ENCODE assay signal across 7 mouse cellular contexts in genomic region chr15:10177083-10177482, GRCm38 (mm10). TPM values are rescaled to one million over a fixed set of nuclear protein-coding genes. Genes with fewer than 3 reads are reported as not detected.
DNase-seq lines count a peak whose midpoint lies in the region; ATAC-seq and TF ChIP-seq lines count a peak whose summit lies in the region.

Gene Prlr, plus strand, starts transcription at chr15:10177238.

- WGBS in forebrain, embryonic 13.5 days: 6% methylated on average over 9 of the region's 9 CpGs
- WGBS in liver, embryonic 13.5 days (ENCODE audit: insufficient replicate concordance): 8% methylated on average over 9 of the region's 9 CpGs

- H3K9ac ChIP-seq in ES-E14 (ENCODE audit: insufficient read depth, low read depth, low read length, poor library complexity, severe bottlenecking): peak within 1 kb of the TSS; percentile 49
- H3K9ac ChIP-seq in forebrain, embryonic 13.5 days: peak within 1 kb of the TSS; percentile 32; the same call in 1 of the 2 replicates
- no peak within 1 kb of the TSS for H3K9ac ChIP-seq in liver, embryonic 13.5 days

- intact Hi-C loops in gastrocnemius, postnatal 36 days (cut with DNase I): no loop called here

- no peak for TF ChIP-seq CTCF in E14TG2a.4 (conservative IDR thresholded peaks at IDR 0.05; ENCODE audit: low read length)

- H3K9me3 ChIP-seq in E14TG2a.4 (ENCODE audit: low read length) (peaks cover 2% of the 10 kb centered on the region; the same call in 1 of the 2 replicates), ES-E14 (ENCODE audit: control insufficient read depth, insufficient read depth, low read depth, low read length) (no peaks in the 10 kb centered on the region)
- no peaks in the 10 kb centered on the region for H3K9me3 ChIP-seq in forebrain, embryonic 13.5 days (replicated peaks)
- H3K9me3 ChIP-seq in liver, embryonic 13.5 days (replicated peaks): no peaks in the 10 kb centered on the region

- H3K27me3 ChIP-seq in E14TG2a.4 (ENCODE audit: insufficient read depth, low read length): peaks cover 28% of the 10 kb centered on the region
- no peaks in the 10 kb centered on the region for H3K27me3 ChIP-seq in forebrain, embryonic 13.5 days
- peaks cover 17% of the 10 kb centered on the region for H3K27me3 ChIP-seq in liver, embryonic 13.5 days

- ATAC-seq in forebrain, embryonic 13.5 days: peak; percentile 16; the same call in 1 of the 2 replicates
- ATAC-seq in liver, embryonic 13.5 days (ENCODE audit: low read depth): no peak
- no peak for ATAC-seq in inflammation-experienced regulatory T-cells, adult 6 months

- peak within 1 kb of the TSS; percentile 71 for H3K4me2 ChIP-seq in forebrain, embryonic 13.5 days
- H3K4me2 ChIP-seq in liver, embryonic 13.5 days: peak within 1 kb of the TSS; percentile 60

- in situ Hi-C loops in ES-E14 (cut with MboI; ENCODE audit: low sequenced_read_pairs in 2 of 2, unreplicated experiment in 2 of 2): no loop called here

- peak within 1 kb of the TSS; percentile 74 for H3K4me3 ChIP-seq in E14TG2a.4 (replicated peaks; ENCODE audit: low read length)
- H3K4me3 ChIP-seq in ES-E14 (ENCODE audit: insufficient read depth in 1 of 2, low read depth in 1 of 2, low read length in 2 of 2, poor library complexity in 1 of 2, severe bottlenecking in 1 of 2): peak within 1 kb of the TSS; percentile 49 to 59
- peak within 1 kb of the TSS; percentile 39 for H3K4me3 ChIP-seq in forebrain, embryonic 13.5 days
- peak within 1 kb of the TSS; percentile 41 for H3K4me3 ChIP-seq in liver, embryonic 13.5 days (replicated peaks)

- no peak within 1 kb of the TSS for H3K27ac ChIP-seq in ES-E14 (ENCODE audit: insufficient read depth, low read depth, low read length, poor library complexity, severe bottlenecking)
- no peak within 1 kb of the TSS for H3K27ac ChIP-seq in forebrain, embryonic 13.5 days
- no peak within 1 kb of the TSS for H3K27ac ChIP-seq in liver, embryonic 13.5 days

- DNase-seq in ES-E14 (ENCODE audit: low read depth, low spot score): no peak
- DNase-seq in liver, embryonic 13.5 days: no peak
- no peak for DNase-seq in spleen, adult 12 weeks (ENCODE audit: low spot score)
- no peak for DNase-seq in gastrocnemius, postnatal 36 days

- H3K36me3 ChIP-seq in E14TG2a.4 (ENCODE audit: insufficient read depth, low read length) (no peaks in the 10 kb centered on the region), ES-E14 (ENCODE audit: control insufficient read depth, insufficient read depth, low read length, poor library complexity, severe bottlenecking) (no peaks in the 10 kb centered on the region)
- no peaks in the 10 kb centered on the region for H3K36me3 ChIP-seq in forebrain, embryonic 13.5 days (ENCODE audit: poor library complexity, severe bottlenecking)
- H3K36me3 ChIP-seq in liver, embryonic 13.5 days: no peaks in the 10 kb centered on the region

- peaks cover 31% of the 10 kb centered on the region for H3K4me1 ChIP-seq in E14TG2a.4 (replicated peaks; ENCODE audit: low read depth, low read length)
- H3K4me1 ChIP-seq in ES-E14 (ENCODE audit: control insufficient read depth in 2 of 2, insufficient read depth in 2 of 2, low read length in 2 of 2, poor library complexity in 1 of 2): peaks cover 3 to 5% of the 10 kb centered on the region in 2 experiments; a peak in 3 of 4 replicates
- peaks cover 11% of the 10 kb centered on the region for H3K4me1 ChIP-seq in forebrain, embryonic 13.5 days
- H3K4me1 ChIP-seq in liver, embryonic 13.5 days (replicated peaks): no peaks in the 10 kb centered on the region

TF ChIP-seq in ES-E14, 5 proteins besides CTCF, POLR2A, EP300 and RAD21:
- no peak for TF ChIP-seq ZC3H11A (IDR thresholded peaks at IDR 0.05; ENCODE audit: borderline replicate concordance, low read depth, low read length)
- TF ChIP-seq HCFC1 (IDR thresholded peaks at IDR 0.05; ENCODE audit: borderline replicate concordance, insufficient read depth, low read length): no peak
- no peak for TF ChIP-seq CHD2 (IDR thresholded peaks at IDR 0.05; ENCODE audit: low read depth, low read length)
- no peak for TF ChIP-seq ZNF384 (IDR thresholded peaks at IDR 0.05; ENCODE audit: low read depth, low read length)
- no peak for TF ChIP-seq MAFK (IDR thresholded peaks at IDR 0.05; ENCODE audit: insufficient read depth, low read depth, low read length)

RNA-seq across cellular contexts. Expression of gene Prlr, which starts in this region (rescaled TPM):
- 0.37 and 1.0 TPM in 2 replicates for total RNA-seq in ES-E14 (2012; rRNA removed)
- 0.32 and 0.39 TPM in 2 replicates for polyA plus RNA-seq in forebrain, embryonic 13.5 days (2015; fragmentation: Nextera tagmentation; extraction: Ambion mirVana)
- polyA plus RNA-seq in liver, embryonic 13.5 days (2015; fragmentation: Nextera tagmentation; extraction: Ambion mirVana): 0.08 and 0.10 TPM in 2 replicates
- under 1 TPM; 0.10 to 0.26 TPM for total RNA-seq in gastrocnemius, postnatal 36 days (2021)
- polyA plus RNA-seq in inflammation-experienced regulatory T-cells, adult 6 months (2017; shearing (Covaris generic)): under 1 TPM in 2 of 3 experiments, not detected in 1; 0.21 to 0.33 TPM

Comparison
In these comparisons a context has a peak if more than half of its experiments do, and no peak if none do; other contexts are left out.
1. Peak in ATAC-seq, H3K4me3 ChIP-seq, H3K9ac ChIP-seq and H3K4me2 ChIP-seq in forebrain, embryonic 13.5 days; RNA of the gene not detected or under 1 TPM.